In the genomic region with DNA sequence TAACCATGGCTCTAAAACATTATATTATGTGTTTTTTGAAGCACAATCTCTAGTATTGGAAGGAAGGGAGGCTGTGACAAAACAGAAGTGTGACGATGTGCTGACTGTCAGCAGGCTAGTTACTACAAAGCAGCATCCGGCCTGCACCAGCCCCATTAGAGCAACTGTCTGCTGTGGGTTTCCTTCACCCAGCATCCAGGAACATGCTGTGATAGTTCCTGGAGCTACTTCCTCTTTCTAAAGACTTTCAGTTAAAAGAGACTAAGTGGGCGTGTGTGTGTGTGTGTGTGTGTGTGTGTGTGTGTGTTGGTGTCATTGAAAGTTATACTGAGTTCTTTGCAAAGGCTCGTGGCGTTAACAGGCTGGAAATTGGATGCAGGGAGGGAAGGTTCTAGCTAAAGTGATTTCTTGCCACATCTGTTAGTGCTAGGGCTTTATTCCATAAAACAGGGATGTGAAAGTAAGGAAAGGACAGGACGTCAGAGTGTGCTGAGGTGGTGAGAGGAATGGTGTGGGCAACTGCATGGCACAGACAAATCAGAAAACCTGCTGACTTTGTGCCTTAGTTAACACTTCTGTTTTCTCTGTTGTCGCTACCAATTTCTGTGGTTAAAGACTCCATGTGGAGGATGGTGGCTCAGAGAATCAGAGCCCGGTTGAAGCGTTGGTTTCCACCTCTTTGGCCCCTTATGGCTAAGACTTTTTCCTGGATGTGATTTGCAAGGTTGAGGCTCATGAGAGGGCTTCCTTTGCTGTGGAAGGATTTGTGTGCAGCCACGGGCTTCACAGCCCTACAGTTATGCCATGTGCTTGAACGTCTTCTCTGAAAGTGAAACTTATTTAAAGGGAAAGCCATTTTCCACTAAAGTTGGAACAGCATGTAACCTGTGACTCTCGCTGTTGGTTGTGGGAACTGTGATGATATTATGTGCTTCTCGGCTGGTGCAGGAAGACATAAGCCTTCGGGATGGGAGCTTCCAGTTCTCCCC, we compare ENCODE assay signal across 9 mouse cellular contexts.
A peak's percentile ranks its signal among the peaks of the same experiment; 100 is the strongest.
DNase-seq lines count a peak whose midpoint lies in the region; ATAC-seq and TF ChIP-seq lines count a peak whose summit lies in the region.
"Had no signal": no experiment of that assay in that cellular context is flagged by ENCODE, and none has a peak within 500 bp of the region (broad histone marks: within the 10 kb centered on the region; RNA-seq: fewer than 3 reads in every experiment).

No protein-coding gene starts in this region.

- H3K27me3 ChIP-seq in liver, embryonic 11.5 days (replicated peaks; ENCODE audit: control insufficient read depth, insufficient read depth, low read length): no peaks in the 10 kb centered on the region
- H3K27me3 ChIP-seq in liver, embryonic 14.5 days (ENCODE audit: control insufficient read depth, insufficient read depth, low read length): no peaks in the 10 kb centered on the region
- no peaks in the 10 kb centered on the region for H3K27me3 ChIP-seq in hindbrain, embryonic 11.5 days (ENCODE audit: control insufficient read depth, insufficient read depth, low read length)
- H3K27me3 ChIP-seq: stomach, embryonic 15.5 days had no signal

- H3K9ac ChIP-seq in liver, embryonic 11.5 days (ENCODE audit: low read depth, low read length): no peak overlapping the region
- no peak overlapping the region for H3K9ac ChIP-seq in liver, embryonic 14.5 days (replicated peaks)
- H3K9ac ChIP-seq in hindbrain, embryonic 11.5 days (ENCODE audit: low read depth, low read length): no peak overlapping the region
- H3K9ac ChIP-seq: stomach, embryonic 15.5 days had no signal

- H3K27ac ChIP-seq in liver, embryonic 11.5 days (ENCODE audit: low read depth, low read length): no peak overlapping the region
- no peak overlapping the region for H3K27ac ChIP-seq in liver, embryonic 14.5 days
- H3K27ac ChIP-seq in hindbrain, embryonic 11.5 days (ENCODE audit: low read depth, low read length): no peak overlapping the region
- H3K27ac ChIP-seq: stomach, embryonic 15.5 days had no signal

- H3K4me2 ChIP-seq in liver, embryonic 11.5 days: no peak overlapping the region
- H3K4me2 ChIP-seq in liver, embryonic 14.5 days (ENCODE audit: low read depth): no peak overlapping the region
- H3K4me2 ChIP-seq in hindbrain, embryonic 11.5 days (replicated peaks; ENCODE audit: low read depth, low read length): no peak overlapping the region
- H3K4me2 ChIP-seq: stomach, embryonic 15.5 days had no signal

- no peak for TF ChIP-seq EP300 in liver, embryonic 14.5 days (IDR thresholded peaks at IDR 0.05; ENCODE audit: low read depth)

- ATAC-seq in liver, embryonic 11.5 days (replicated peaks; ENCODE audit: low FRiP score): no peak
- ATAC-seq in liver, embryonic 14.5 days (ENCODE audit: insufficient read depth): peak; percentile 31; the same call in 1 of the 2 replicates
- no peak for ATAC-seq in hindbrain, embryonic 11.5 days (ENCODE audit: low FRiP score)

- TF ChIP-seq CTCF in liver, embryonic 14.5 days (IDR thresholded peaks at IDR 0.05; ENCODE audit: low read depth): no peak

- DNase-seq in liver: peak; percentile 31
- DNase-seq in liver, embryonic 11.5 days (ENCODE audit: low spot score): no peak
- DNase-seq in heart, postnatal 4 days: peak; percentile 15
- peak; percentile 7 to 29 (median 10) for DNase-seq in liver, embryonic 14.5 days (ENCODE audit: low read depth in 3 of 3, low spot score in 3 of 3)
- peak; percentile 46 for DNase-seq in skeletal muscle tissue, adult 2 months (ENCODE audit: low read depth, low spot score)
- DNase-seq in urinary bladder, postnatal 10 days (ENCODE audit: low spot score): no peak
- DNase-seq in cerebellum, adult 18-20 months: no peak
- DNase-seq in hindbrain, embryonic 11.5 days (ENCODE audit: low spot score): no peak

- H3K36me3 ChIP-seq in liver, embryonic 11.5 days (ENCODE audit: control insufficient read depth, insufficient read depth, low read length): no peaks in the 10 kb centered on the region
- no peaks in the 10 kb centered on the region for H3K36me3 ChIP-seq in liver, embryonic 14.5 days (replicated peaks; ENCODE audit: control insufficient read depth, insufficient read depth, low read depth)
- H3K36me3 ChIP-seq in hindbrain, embryonic 11.5 days (ENCODE audit: control insufficient read depth, insufficient read depth, low read length): no peaks in the 10 kb centered on the region
- H3K36me3 ChIP-seq: stomach, embryonic 15.5 days had no signal

- no peak overlapping the region for H3K4me3 ChIP-seq in liver, embryonic 11.5 days (ENCODE audit: low read depth, low read length)
- H3K4me3 ChIP-seq in liver, embryonic 14.5 days (ENCODE audit: insufficient read depth in 1 of 2, low read depth in 2 of 2, low read length in 2 of 2): no peak overlapping the region
- no peak overlapping the region for H3K4me3 ChIP-seq in hindbrain, embryonic 11.5 days (ENCODE audit: low read depth, low read length)
- H3K4me3 ChIP-seq: stomach, embryonic 15.5 days had no signal

- no peaks in the 10 kb centered on the region for H3K9me3 ChIP-seq in liver, embryonic 11.5 days (ENCODE audit: control insufficient read depth, low read length)
- no peaks in the 10 kb centered on the region for H3K9me3 ChIP-seq in liver, embryonic 14.5 days (ENCODE audit: control insufficient read depth, low read length)
- no peaks in the 10 kb centered on the region for H3K9me3 ChIP-seq in hindbrain, embryonic 11.5 days (ENCODE audit: control insufficient read depth, low read length)
- H3K9me3 ChIP-seq: stomach, embryonic 15.5 days had no signal

- H3K4me1 ChIP-seq in liver, embryonic 11.5 days (replicated peaks; ENCODE audit: control insufficient read depth, insufficient read depth, low read length): no peaks in the 10 kb centered on the region
- H3K4me1 ChIP-seq in liver, embryonic 14.5 days (replicated peaks; ENCODE audit: control insufficient read depth in 2 of 2, insufficient read depth in 2 of 2, low read length in 1 of 2): no peaks in the 10 kb centered on the region
- H3K4me1 ChIP-seq in hindbrain, embryonic 11.5 days (replicated peaks; ENCODE audit: control insufficient read depth, insufficient read depth, low read length): no peaks in the 10 kb centered on the region
- H3K4me1 ChIP-seq: stomach, embryonic 15.5 days had no signal

- 50% methylated on average over 14 of the region's 14 CpGs for WGBS in liver, embryonic 11.5 days
- WGBS in liver, embryonic 14.5 days (ENCODE audit: insufficient replicate concordance): 22% methylated on average over 14 of the region's 14 CpGs
- 78% methylated on average over 14 of the region's 14 CpGs for WGBS in hindbrain, embryonic 11.5 days

Comparison
In these comparisons a context has a peak if more than half of its experiments do, and no peak if none do; other contexts are left out.
1. DNase-seq: peak in liver (single experiment), heart, postnatal 4 days (single experiment), liver, embryonic 14.5 days (3 of 3) and skeletal muscle tissue, adult 2 months (single experiment); none in liver, embryonic 11.5 days (single experiment), urinary bladder, postnatal 10 days (single experiment), cerebellum, adult 18-20 months (0 of 2) and hindbrain, embryonic 11.5 days (single experiment).